In genomic region chr7:44488545-44488944, GRCm38 (mm10) we compare ENCODE assay signal across 24 mouse cellular contexts. TPM values are rescaled to one million over a fixed set of nuclear protein-coding genes. Genes with fewer than 3 reads are reported as not detected.
DNase-seq lines count a peak whose midpoint lies in the region; ATAC-seq lines count a peak whose summit lies in the region.
"Had no signal": no experiment of that assay in that cellular context is flagged by ENCODE, and none has a peak within 500 bp of the region (broad histone marks: within the 10 kb centered on the region; RNA-seq: fewer than 3 reads in every experiment).

No protein-coding gene starts in this region.

- no peak for ATAC-seq in cerebellum, adult (ENCODE audit: insufficient number of reproducible peaks, low FRiP score, low TSS enrichment)
- ATAC-seq: forebrain, embryonic 14.5 days; intestine, embryonic 15.5 days had no signal

- DNase-seq in cerebellum, adult 11-12 months: peak; percentile 33
- DNase-seq in gastrocnemius, postnatal 10 days: peak; percentile 3
- no peak for DNase-seq in gastrocnemius, postnatal 4 days (ENCODE audit: low spot score in 2 of 2)
- peak; percentile 5 for DNase-seq in kidney, postnatal 10 days
- DNase-seq in kidney, adult 18-20 months: no peak
- peak; percentile 3 for DNase-seq in right cerebral cortex, postnatal 4 days
- DNase-seq in right cerebral cortex, postnatal 36 days (ENCODE audit: low spot score in 2 of 2): no peak
- DNase-seq: adrenal gland, adult 8-10 months; cerebellum, postnatal 36 days; embryo, embryonic 11 days; heart, adult 18-20 months; heart, postnatal 10 days; kidney, adult 9 months; kidney, postnatal 14 days; liver; lung, adult 2 months; lung, postnatal 10 days; midbrain, embryonic 14.5 days; right cerebral cortex, adult 18-20 months had no signal

RNA-seq across cellular contexts. Expression of gene Emc10, which starts 7.8 kb away (rescaled TPM):
- total RNA-seq in gastrocnemius, postnatal 10 days (2021): 10 to 100 TPM; 50.8 to 52.6 TPM
- 10 to 100 TPM; 60.1 to 65.3 TPM for total RNA-seq in gastrocnemius, postnatal 4 days (2021)

RNA-seq across cellular contexts. Expression of gene Fam71e1, which starts 7.8 kb away (rescaled TPM):
- 1 to 10 TPM; 4.3 to 5.7 TPM for total RNA-seq in gastrocnemius, postnatal 10 days (2021)
- 1 to 10 TPM; 6.2 to 6.8 TPM for total RNA-seq in gastrocnemius, postnatal 4 days (2021)

RNA-seq across cellular contexts. Expression of gene Josd2, which starts 20.8 kb away (rescaled TPM):
- total RNA-seq in gastrocnemius, postnatal 10 days (2021): 10 to 100 TPM; 61.5 to 68.3 TPM
- total RNA-seq in gastrocnemius, postnatal 4 days (2021): 10 to 100 TPM; 67.2 to 77.6 TPM

RNA-seq across cellular contexts. Expression of gene Aspdh, which starts 23.4 kb away (rescaled TPM):
- not detected for total RNA-seq in gastrocnemius, postnatal 10 days (2021)
- not detected for total RNA-seq in gastrocnemius, postnatal 4 days (2021)
- total RNA-seq: G1E; megakaryocyte-erythroid progenitor cell, adult 5-6 weeks had no signal

RNA-seq across cellular contexts. Expression of gene Mybpc2, which starts 35.9 kb away (rescaled TPM):
- 1,000 to 10,000 TPM; 2,219 to 2,666 TPM for total RNA-seq in gastrocnemius, postnatal 10 days (2021)
- 100 to 1,000 TPM; 438 to 552 TPM for total RNA-seq in gastrocnemius, postnatal 4 days (2021)

Comparison
In these comparisons a context has a peak if more than half of its experiments do, and no peak if none do; other contexts are left out.
1. DNase-seq: peak in cerebellum, adult 11-12 months (single experiment), gastrocnemius, postnatal 10 days (single experiment), kidney, postnatal 10 days (single experiment) and right cerebral cortex, postnatal 4 days (single experiment); none in gastrocnemius, postnatal 4 days (0 of 2), kidney, adult 18-20 months (single experiment) and right cerebral cortex, postnatal 36 days (0 of 2).